Mouse (Mus musculus) fat pad, adult 2 months (tissue): ENCODE measurements around the gene Palld.

ENCODE experiments used
- DNase-seq: peaks from one replicate; pipeline ENCODE4 v3.0.0-alpha.2; 2011; ENCODE audit warnings: low read depth, low spot score; ENCODE audit errors: extremely low read depth

The Palld gene

GRCm38 (mm10) chr8:61604871-61605270 is 297.6 kb downstream of the Palld start:
- DNase-seq = no peak

DNA sequence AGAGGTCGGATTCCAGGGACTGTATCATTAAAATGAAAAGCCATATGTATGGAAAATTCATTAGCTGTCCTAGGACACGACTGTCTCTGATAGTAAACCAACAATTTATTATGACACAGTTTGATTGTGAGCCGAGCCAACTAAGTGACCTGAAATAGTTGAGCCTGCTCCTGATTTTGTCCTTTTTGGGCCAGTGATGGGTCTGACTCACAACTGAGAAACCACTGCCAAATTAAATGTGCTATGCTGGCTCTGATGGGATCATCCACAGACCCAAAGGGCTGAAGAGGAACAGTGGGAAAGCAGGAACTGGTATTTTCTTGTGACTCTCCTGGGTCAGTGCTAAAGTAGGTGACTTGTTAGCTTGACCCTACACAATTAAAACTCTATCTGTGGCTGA is 305.6 kb downstream of the Palld start:
- no peak for DNase-seq

DNA sequence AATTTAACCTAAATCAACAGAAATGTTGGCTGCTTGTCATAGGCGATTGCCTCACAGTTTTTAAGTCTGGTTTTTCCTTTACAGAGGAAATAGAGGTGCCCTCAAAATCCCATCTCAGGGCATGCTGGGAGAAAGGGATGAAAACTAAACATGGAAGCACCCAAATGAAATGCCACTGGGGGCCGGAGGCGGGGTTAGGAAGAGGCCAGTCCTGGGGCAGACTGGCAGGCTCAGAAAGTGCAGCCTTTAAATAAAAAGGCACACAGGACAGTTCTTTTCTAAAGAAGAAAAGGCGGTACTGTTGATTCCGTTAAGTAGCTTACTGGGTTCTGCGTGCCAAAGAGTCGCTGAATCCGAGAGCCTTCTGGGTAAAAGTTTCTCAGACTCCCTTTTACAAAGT is 311.0 kb downstream of the Palld start:
- DNase-seq = no peak

- DNase-seq = no peak
Observed at GRCm38 (mm10) chr8:61590551-61591431, 311.7 kb downstream of the Palld start.

DNA sequence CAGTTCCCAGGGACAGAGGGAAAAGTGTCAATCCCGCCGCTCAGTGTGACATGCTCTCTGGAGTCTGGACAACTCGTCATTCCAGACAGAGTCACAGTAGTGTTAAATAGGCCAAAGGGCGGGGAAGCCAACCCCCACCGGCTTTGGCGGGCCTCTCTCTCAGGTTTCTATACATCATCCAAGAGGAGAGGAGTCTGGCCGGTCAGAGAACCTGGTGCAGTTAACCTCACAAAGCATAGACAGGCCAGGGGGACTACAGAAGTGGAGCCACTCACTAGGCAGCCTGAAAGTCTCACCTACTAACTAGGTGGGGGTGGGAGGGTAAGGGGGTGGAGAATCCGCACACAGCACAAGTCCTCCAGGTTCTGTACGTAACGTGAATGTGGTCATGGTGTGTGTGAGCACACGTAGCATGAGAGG is 312.5 kb downstream of the Palld start:
- no peak for DNase-seq

DNA sequence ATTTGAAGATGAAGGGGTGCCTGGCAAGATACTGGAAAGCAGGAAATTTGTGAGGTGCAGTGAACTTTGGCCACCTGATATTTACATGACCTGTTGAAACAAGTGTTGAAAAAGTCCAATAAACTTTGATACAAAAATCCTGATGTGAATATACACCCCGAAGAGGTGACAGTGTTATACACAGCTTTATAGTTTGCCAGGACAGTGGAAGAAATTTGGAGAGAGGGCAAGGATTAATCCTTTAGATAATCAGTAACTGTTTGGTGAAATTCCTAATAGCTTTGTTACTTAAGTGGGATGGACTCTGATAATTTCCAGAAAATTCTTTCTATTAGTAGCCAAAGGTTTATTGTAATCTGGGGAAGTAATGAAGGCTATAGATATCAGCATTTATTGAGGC is 314.2 kb downstream of the Palld start:
- no peak for DNase-seq

DNA sequence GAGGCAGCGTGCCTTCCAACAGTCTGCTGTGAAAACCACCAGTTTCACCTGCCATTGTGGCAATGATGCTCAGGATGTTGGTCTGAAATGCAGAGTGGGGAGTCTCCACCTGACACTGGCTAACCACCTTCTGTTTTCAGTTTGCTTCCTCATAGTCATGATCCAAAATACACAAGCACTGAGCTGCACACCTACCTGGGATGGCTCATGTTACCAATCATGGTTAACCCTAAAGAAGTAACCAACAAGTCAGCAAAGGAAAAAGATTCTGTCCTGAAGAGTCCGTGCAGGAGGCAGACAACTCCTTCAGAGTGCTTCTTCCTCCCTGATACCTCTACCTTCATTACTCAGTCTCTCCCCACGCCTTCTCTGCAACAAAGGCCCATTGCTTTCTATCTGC is 314.8 kb downstream of the Palld start:
- no peak for DNase-seq

DNA sequence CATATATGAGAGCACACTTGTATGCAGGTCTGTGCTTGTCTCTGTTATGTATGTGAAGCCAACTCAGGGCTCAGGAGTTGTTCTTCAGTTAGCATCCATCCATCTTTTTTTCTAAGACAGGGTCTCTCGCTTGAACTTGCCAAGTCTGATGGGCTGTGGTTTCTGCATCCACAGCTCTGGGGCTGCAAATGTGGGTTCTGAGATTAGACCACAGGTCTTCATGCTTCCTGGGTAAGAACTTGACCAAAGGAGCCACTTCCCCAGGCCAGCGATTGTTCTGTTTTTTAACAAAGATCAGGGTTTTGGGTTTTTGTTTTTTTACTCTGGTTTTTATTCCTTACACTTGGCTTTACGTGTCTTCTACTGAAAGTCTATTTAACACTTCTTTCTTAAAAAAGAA is 316.0 kb downstream of the Palld start:
- DNase-seq = no peak

DNA sequence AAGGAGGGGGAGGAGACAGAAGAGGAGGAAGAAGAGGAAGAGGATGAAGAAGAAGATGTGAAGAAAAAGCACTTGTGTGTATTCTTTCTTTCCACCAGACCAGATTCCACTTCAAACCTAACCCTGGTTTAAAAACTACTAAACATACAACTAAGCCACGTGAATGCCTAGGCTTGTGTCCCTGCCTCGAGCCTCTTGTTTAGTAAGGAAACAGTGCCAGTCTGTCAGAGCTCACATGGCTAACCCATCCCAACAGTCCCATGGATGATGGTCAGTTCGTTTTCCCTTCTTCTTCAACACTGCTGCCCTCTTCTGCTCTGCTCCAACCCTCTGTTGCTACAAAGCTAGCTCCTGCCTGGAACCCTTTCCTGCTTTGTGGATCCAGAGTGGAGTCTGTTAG is 316.7 kb downstream of the Palld start:
- no peak for DNase-seq

DNA sequence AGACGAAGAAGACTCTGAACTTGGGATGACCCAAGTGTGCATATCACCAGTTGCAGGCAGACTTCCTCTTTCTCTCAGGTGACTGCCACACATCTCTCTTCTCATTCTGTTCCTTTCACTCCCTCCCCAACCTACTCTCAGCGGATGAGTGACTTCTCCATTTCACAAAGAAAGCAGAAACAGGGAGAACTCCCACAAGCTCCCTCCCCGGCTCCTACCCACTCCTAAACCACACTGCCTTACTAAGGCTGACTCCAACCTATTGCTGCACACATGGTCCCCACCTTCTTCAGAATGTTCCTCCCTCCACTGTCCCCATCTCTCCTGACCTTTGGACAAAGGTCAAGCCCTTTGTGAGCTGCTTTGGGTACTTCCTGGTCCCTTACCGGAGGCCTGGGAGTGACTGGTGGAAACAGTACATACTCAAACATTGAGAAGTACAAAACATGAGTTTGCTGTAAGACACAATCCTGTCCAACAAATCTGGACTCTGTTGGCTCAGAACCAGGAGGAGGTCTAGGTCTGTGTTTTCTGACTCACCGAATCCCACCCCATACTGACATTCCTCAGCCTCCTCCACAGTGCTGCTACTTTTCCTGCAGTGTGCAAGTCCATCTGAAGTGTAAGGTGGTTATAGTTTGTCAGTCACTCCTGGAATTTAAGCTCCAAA is 317.6 kb downstream of the Palld start:
- no peak for DNase-seq

DNA sequence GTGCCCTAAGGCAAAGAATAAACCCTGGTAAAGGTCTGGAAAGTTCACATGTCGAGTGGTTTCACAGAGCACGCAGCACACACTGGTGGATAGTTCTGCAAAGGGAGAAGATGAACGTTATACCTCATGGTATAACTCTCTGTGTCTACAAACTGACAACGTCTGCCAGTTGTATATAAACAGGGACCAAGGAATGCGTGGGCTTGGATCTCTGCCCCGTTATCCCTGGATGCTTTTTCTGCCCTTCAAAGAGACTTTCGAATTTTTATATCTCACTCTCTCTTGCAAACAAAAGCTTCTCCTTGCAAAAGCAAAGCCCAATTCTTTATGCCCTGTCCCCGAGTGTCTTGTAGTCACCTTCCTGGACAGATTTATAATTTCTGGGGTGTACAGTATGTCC is 319.9 kb downstream of the Palld start:
- DNase-seq = no peak

GRCm38 (mm10) chr8:61581259-61581658 is 321.2 kb downstream of the Palld start:
- DNase-seq = no peak

- peak; percentile 74 for DNase-seq
Observed at GRCm38 (mm10) chr8:61579831-61580230, 322.7 kb downstream of the Palld start.

GRCm38 (mm10) chr8:61578754-61579153 is 323.7 kb downstream of the Palld start:
- no peak for DNase-seq

DNA sequence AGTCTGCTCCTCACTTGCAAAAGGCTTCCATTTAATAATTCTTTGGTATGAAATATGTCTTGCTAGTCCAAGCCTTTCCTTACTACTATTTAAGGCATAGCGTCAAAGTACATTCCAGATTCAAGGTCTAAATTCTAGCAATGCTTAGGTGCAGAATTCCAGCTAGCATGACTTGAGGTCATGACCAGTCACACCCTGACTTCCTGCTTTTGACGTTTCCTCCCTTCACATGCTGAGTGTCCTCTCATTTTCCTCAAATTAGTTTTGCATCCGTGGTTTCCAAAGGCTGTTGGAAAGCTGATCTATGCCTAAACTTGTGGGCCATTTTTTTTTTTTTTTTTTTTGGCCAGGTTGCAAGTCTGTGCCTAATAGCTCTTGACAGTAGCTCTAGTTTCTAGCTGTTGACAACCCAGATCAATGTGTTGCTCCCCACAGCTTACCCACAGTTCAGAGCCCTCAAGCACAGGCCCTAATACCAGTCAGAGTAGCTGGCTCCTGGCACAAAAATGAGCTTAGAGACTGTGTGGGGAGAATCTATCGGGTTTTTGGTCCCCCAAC is 327.3 kb downstream of the Palld start:
- DNase-seq = no peak

- no peak for DNase-seq
Observed at GRCm38 (mm10) chr8:61574526-61574925, 328.0 kb downstream of the Palld start.

DNA sequence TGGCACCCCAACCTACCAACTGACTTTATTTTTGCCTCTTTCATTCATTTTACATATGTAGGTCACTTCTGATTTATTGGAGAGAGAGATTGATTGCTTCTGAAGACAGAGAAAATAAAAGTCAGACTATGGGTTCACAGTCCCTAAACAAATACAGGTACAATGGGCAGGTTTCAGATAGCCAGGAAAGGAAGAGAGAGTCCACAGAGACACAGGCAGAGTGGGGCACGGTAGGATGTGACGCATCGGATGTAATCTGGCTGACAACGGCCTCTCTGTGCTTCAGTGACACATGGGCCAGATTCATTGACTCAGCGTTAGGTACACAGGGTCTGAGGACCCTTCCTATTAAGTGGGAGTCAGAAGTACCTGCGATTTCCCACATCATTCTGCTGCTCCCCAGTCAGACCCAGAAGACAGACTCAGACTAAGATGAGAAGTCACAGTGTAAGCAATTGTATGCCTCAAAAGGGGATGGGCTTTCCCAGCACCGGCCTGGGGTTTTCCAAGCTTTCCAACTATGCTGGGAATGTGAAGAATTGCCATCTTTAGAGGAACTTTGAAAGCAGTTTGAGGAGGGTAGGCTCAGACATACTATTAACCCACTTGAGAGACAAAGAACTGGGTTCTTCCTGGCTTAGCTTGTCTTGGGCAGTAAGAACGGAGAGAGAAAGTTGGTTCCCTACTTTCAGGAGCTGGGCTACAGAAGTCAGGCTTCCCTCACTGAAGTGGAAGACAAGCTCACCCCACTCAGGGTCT is 329.1 kb downstream of the Palld start:
- DNase-seq = no peak

GRCm38 (mm10) chr8:61572697-61573096 is 329.8 kb downstream of the Palld start:
- no peak for DNase-seq

GRCm38 (mm10) chr8:61570637-61571036 is 331.9 kb downstream of the Palld start:
- no peak for DNase-seq

GRCm38 (mm10) chr8:61569721-61570120 is 332.8 kb downstream of the Palld start:
- DNase-seq = no peak

GRCm38 (mm10) chr8:61569211-61569610 is 333.3 kb downstream of the Palld start:
- no peak for DNase-seq
